Mouse (Mus musculus): ENCODE results near the gene Pom121l2. TPM values are rescaled to one million over a fixed set of nuclear protein-coding genes. Genes with fewer than 3 reads are reported as not detected.
"Not testable (repeated sequence)": the region's sequence is repeated elsewhere in the genome, so short reads cannot be mapped to it uniquely, and the experiment has no call there.

The Pom121l2 gene
- polyA plus RNA-seq, 1 experiment from 2014 or later: 0.06 TPM

GRCm38 (mm10) chr13:22026058-22027031 is 45.4 kb downstream of the Pom121l2 start:
- WGBS: under 1% methylated on average over 35 of the region's 35 CpGs
- H3K9me3 ChIP-seq: no peaks in the 10 kb centered on the region
- H3K4me1 ChIP-seq (replicated peaks): no peaks in the 10 kb centered on the region
- no peaks in the 10 kb centered on the region for H3K27me3 ChIP-seq (replicated peaks)
- ATAC-seq: peak; percentile 60
- H3K4me2 ChIP-seq (replicated peaks): peak overlapping the region; percentile 58
- H3K36me3 ChIP-seq: no peaks in the 10 kb centered on the region
- H3K4me3 ChIP-seq (replicated peaks): peak overlapping the region; percentile 46
- H3K27ac ChIP-seq: peak overlapping the region; percentile 3; the same call in 1 of the 2 replicates
- H3K9ac ChIP-seq: peak overlapping the region; percentile 48

GRCm38 (mm10) chr13:22028673-22029460 is 47.9 kb downstream of the Pom121l2 start:
- H3K4me2 ChIP-seq (replicated peaks): peak overlapping the region; percentile 63
- H3K4me1 ChIP-seq (replicated peaks): no peaks in the 10 kb centered on the region
- H3K36me3 ChIP-seq: no peaks in the 10 kb centered on the region
- no peaks in the 10 kb centered on the region for H3K27me3 ChIP-seq (replicated peaks)
- ATAC-seq: peak; percentile 80
- H3K9me3 ChIP-seq: no peaks in the 10 kb centered on the region
- H3K27ac ChIP-seq: peak overlapping the region; percentile 81
- peak overlapping the region; percentile 61 for H3K9ac ChIP-seq
- peak overlapping the region; percentile 55 for H3K4me3 ChIP-seq (replicated peaks)
- WGBS: 1% methylated on average over 40 of the region's 40 CpGs

- Histone ChIP-seq H3K9ac (no peak overlapping the region), H3K4me1 (replicated peaks) (no peaks in the 10 kb centered on the region), H3K9me3 (no peaks in the 10 kb centered on the region), H3K4me2 (replicated peaks) (no peak overlapping the region), H3K27ac (no peak overlapping the region), H3K27me3 (replicated peaks) (no peaks in the 10 kb centered on the region), H3K4me3 (replicated peaks) (no peak overlapping the region), H3K36me3 (no peaks in the 10 kb centered on the region)
- WGBS: 44% methylated on average over 8 of the region's 8 CpGs
- ATAC-seq: no peak
Observed at GRCm38 (mm10) chr13:22029928-22030327, 48.9 kb downstream of the Pom121l2 start.

GRCm38 (mm10) chr13:22030493-22030892 is 49.5 kb downstream of the Pom121l2 start:
- Histone ChIP-seq H3K9me3 (no peaks in the 10 kb centered on the region), H3K4me1 (replicated peaks) (no peaks in the 10 kb centered on the region), H3K9ac (no peak overlapping the region), H3K4me2 (replicated peaks) (no peak overlapping the region), H3K4me3 (replicated peaks) (no peak overlapping the region), H3K36me3 (no peaks in the 10 kb centered on the region), H3K27ac (no peak overlapping the region), H3K27me3 (replicated peaks) (no peaks in the 10 kb centered on the region)
- 10% methylated on average over 4 of the region's 4 CpGs for WGBS
- ATAC-seq: no peak

- no peaks in the 10 kb centered on the region for H3K36me3 ChIP-seq
- no peaks in the 10 kb centered on the region for H3K27me3 ChIP-seq (replicated peaks)
- H3K27ac ChIP-seq: peak overlapping the region; percentile 81
- H3K4me2 ChIP-seq (replicated peaks): peak overlapping the region; percentile 55
- H3K4me3 ChIP-seq (replicated peaks): peak overlapping the region; percentile 37; the same call in 1 of the 2 replicates
- no peaks in the 10 kb centered on the region for H3K9me3 ChIP-seq
- WGBS: 29% methylated on average over 5 of the region's 5 CpGs
- 0 out of 2 replicates have a peak, but pooled peaks cover 3% of the 10 kb centered on the region for H3K4me1 ChIP-seq (replicated peaks)
- ATAC-seq: no peak
- H3K9ac ChIP-seq: peak overlapping the region; percentile 26; the same call in 1 of the 2 replicates
Observed at GRCm38 (mm10) chr13:22033741-22034442, 52.9 kb downstream of the Pom121l2 start.

- H3K9ac ChIP-seq: peak overlapping the region; percentile 51
- H3K9me3 ChIP-seq: no peaks in the 10 kb centered on the region
- WGBS: under 1% methylated on average over 14 of the region's 14 CpGs
Observed at GRCm38 (mm10) chr13:22034443-22035266, 53.7 kb downstream of the Pom121l2 start.

GRCm38 (mm10) chr13:22035267-22036148 is 54.5 kb downstream of the Pom121l2 start, which contains the start of the genes Hist1h2ah and Hist1h2bk:
TSS of gene Hist1h2ah (minus strand) at chr13:22035568.
TSS of gene Hist1h2bk (plus strand) at chr13:22035870.
- not testable (repeated sequence) for H3K27me3 ChIP-seq (replicated peaks); H3K9me3 ChIP-seq; H3K36me3 ChIP-seq; H3K4me1 ChIP-seq (replicated peaks)
- WGBS: under 1% methylated on average over 30 of the region's 69 CpGs
- H3K4me3 ChIP-seq (replicated peaks): peak within 1 kb of the TSS; percentile 37
- ATAC-seq: peak; percentile 97
- H3K9ac ChIP-seq: peak within 1 kb of the TSS; percentile 51
- peak within 1 kb of the TSS; percentile 86 for H3K27ac ChIP-seq
- peak within 1 kb of the TSS; percentile 68 for H3K4me2 ChIP-seq (replicated peaks)

More at GRCm38 (mm10) chr13:22034443-22035266, 53.7 kb downstream of the Pom121l2 start:
- H3K4me3 ChIP-seq (replicated peaks): peak overlapping the region; percentile 37
- H3K27me3 ChIP-seq (replicated peaks): no peaks in the 10 kb centered on the region
- H3K27ac ChIP-seq: peak overlapping the region; percentile 81
- H3K36me3 ChIP-seq: no peaks in the 10 kb centered on the region
- peak overlapping the region; percentile 55 for H3K4me2 ChIP-seq (replicated peaks)
- H3K4me1 ChIP-seq (replicated peaks): 0 out of 2 replicates have a peak, but pooled peaks cover 3% of the 10 kb centered on the region
- peak; percentile 57 for ATAC-seq

GRCm38 (mm10) chr13:22036149-22036956 is 55.4 kb downstream of the Pom121l2 start:
- Histone ChIP-seq H3K4me3 (replicated peaks) (peak overlapping the region; percentile 31), H3K4me1 (replicated peaks) (0 out of 2 replicates have a peak, but pooled peaks cover 5% of the 10 kb centered on the region), H3K4me2 (replicated peaks) (peak overlapping the region; percentile 68), H3K27me3 (replicated peaks) (no peaks in the 10 kb centered on the region), H3K27ac (peak overlapping the region; percentile 86), H3K9me3 (no peaks in the 10 kb centered on the region), H3K36me3 (no peaks in the 10 kb centered on the region), H3K9ac (peak overlapping the region; percentile 41)
- WGBS: 2% methylated on average over 23 of the region's 23 CpGs
- peak; percentile 11 for ATAC-seq

GRCm38 (mm10) chr13:22036986-22037385 is 56.0 kb downstream of the Pom121l2 start:
- peak overlapping the region; percentile 68 for H3K4me2 ChIP-seq (replicated peaks)
- H3K4me3 ChIP-seq (replicated peaks): peak overlapping the region; percentile 31
- H3K27me3 ChIP-seq (replicated peaks): no peaks in the 10 kb centered on the region
- 0 out of 2 replicates have a peak overlapping the region, but pooled peaks have one; percentile 41 for H3K9ac ChIP-seq
- ATAC-seq: no peak
- H3K36me3 ChIP-seq: no peaks in the 10 kb centered on the region
- H3K4me1 ChIP-seq (replicated peaks): 0 out of 2 replicates have a peak, but pooled peaks cover 5% of the 10 kb centered on the region
- H3K9me3 ChIP-seq: no peaks in the 10 kb centered on the region
- H3K27ac ChIP-seq: peak overlapping the region; percentile 86
- WGBS: 56% methylated on average over 3 of the region's 3 CpGs

Data from intestine, embryonic 15.5 days (tissue).